Mouse (Mus musculus) intestine, embryonic 16.5 days (tissue): ENCODE measurements around the gene Prr29. TPM values are rescaled to one million over a fixed set of nuclear protein-coding genes. Genes with fewer than 3 reads are reported as not detected.

ENCODE experiments used
- polyA plus RNA-seq: library from polyadenylated mRNA; unstranded; fragments of >200 nt; fragmentation: Nextera tagmentation; extraction: Ambion mirVana; gene quantifications from 2 replicates; pipeline ENCODE4 v1.2.1, GENCODE M21; 2015

The Prr29 gene
- polyA plus RNA-seq, 1 experiment from 2014 or later = 0.54 TPM

Other genes starting within 250 kb of the Prr29 start
- not detected in 2 replicates for gene Gm10840, start 204.6 kb upstream of the Prr29 start, polyA plus RNA-seq
- gene Limd2, start 204.6 kb upstream of the Prr29 start, polyA plus RNA-seq = 80.1 and 84.3 TPM in 2 replicates
- gene Strada, start 163.3 kb upstream of the Prr29 start, polyA plus RNA-seq = 13.0 and 13.5 TPM in 2 replicates
- 94.0 and 97.3 TPM in 2 replicates for gene Ccdc47, start 149.1 kb upstream of the Prr29 start, polyA plus RNA-seq
- gene Ddx42, start 148.5 kb upstream of the Prr29 start, polyA plus RNA-seq = 54.5 and 57.5 TPM in 2 replicates
- gene Ftsj3, start 109.4 kb upstream of the Prr29 start, polyA plus RNA-seq = 42.9 and 50.8 TPM in 2 replicates
- 234 and 263 TPM in 2 replicates for gene Psmc5, start 109.3 kb upstream of the Prr29 start, polyA plus RNA-seq
- 48.1 and 49.7 TPM in 2 replicates for gene Smarcd2, start 92.5 kb upstream of the Prr29 start, polyA plus RNA-seq
- 0.20 and 0.27 TPM in 2 replicates for gene Tcam1, start 88.8 kb upstream of the Prr29 start, polyA plus RNA-seq
- gene Gh, start 63.6 kb upstream of the Prr29 start, polyA plus RNA-seq = not detected in 2 replicates
- 3.0 and 4.4 TPM in 2 replicates for gene Cd79b, start 50.7 kb upstream of the Prr29 start, polyA plus RNA-seq
- 0.02 TPM in 1 of 2 replicates, not detected in the other for gene Scn4a, start 12.2 kb upstream of the Prr29 start, polyA plus RNA-seq
- 38.3 and 40.5 TPM in 2 replicates for gene Icam2, start 22.6 kb downstream of the Prr29 start, polyA plus RNA-seq
- gene Ern1, start 122.4 kb downstream of the Prr29 start, polyA plus RNA-seq = 4.1 TPM in 2 replicates
- 11.7 and 14.2 TPM in 2 replicates for gene Tex2, start 248.0 kb downstream of the Prr29 start, polyA plus RNA-seq